Mouse (Mus musculus) kidney, adult 2 months (tissue): ENCODE results near the gene Gm17555.

Experiments
- CTCF ChIP-seq: fragments of 200-500 bp; conservative IDR thresholded peaks from 2 replicates; pipeline ENCODE4 v1.5.1; 2011; ENCODE audit warnings: low read depth, mild to moderate bottlenecking, control low read depth, low read length, moderate library complexity, mixed read lengths; ENCODE audit not compliant: insufficient read depth, insufficient read length
- POLR2A ChIP-seq: fragments of 200-500 bp; IDR thresholded peaks from one replicate; pipeline ENCODE4 v1.6.1; 2011; ENCODE audit warnings: low read depth, low read length, control low read depth

DNA sequence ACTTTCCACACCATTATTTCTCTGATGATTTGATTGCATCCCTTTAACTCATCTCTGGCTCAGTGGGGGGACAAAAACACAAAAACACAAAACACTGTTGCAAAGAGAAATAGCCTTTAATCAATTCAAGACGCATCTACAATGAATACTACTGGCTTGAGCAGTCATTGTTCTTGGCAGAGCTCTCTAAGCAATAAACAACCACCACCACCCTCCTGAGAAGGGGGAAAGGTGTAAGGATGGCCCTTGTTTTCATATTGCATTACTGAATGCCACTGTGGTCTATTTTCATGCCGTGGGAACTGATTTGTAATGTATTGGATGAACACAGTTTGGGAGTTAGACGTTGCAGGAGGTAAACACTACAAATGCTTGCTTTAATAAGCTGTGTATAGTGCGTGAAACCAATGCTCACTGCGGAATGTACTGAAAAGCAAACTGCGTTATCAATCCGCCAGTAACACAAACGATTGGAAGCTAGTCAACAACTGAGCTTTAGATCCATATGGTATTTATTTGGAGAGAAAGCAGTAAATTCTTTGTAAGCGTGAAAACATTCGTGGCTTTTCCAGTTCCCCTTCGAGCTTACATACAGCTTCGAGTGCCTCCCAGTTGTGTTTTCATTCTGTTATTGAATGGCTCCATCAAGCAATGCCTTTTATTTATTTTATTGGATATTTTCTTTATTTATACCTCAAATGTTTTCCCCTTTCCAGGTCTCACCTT, 19.1 kb upstream of the Gm17555 start:
- TF ChIP-seq CTCF = no peak
- TF ChIP-seq POLR2A = no peak
